21 mouse cellular contexts compared by ENCODE assay signal in genomic region chrX:23695109-23695508, GRCm38 (mm10). TPM values are rescaled to one million over a fixed set of nuclear protein-coding genes. Genes with fewer than 3 reads are reported as not detected.
DNase-seq lines count a peak whose midpoint lies in the region; ATAC-seq and TF ChIP-seq lines count a peak whose summit lies in the region.
"Had no signal": no experiment of that assay in that cellular context is flagged by ENCODE, and none has a peak within 500 bp of the region (broad histone marks: within the 10 kb centered on the region; RNA-seq: fewer than 3 reads in every experiment).

No protein-coding gene starts in this region.

- H3K4me2 ChIP-seq in heart, embryonic 14.5 days (ENCODE audit: low read length), result peak overlapping the region; percentile 16; the same call in 1 of the 2 replicates
- peak overlapping the region; percentile 36 for H3K4me2 ChIP-seq in liver, embryonic 13.5 days
- peak overlapping the region; percentile 61; the same call in 1 of the 2 replicates for H3K4me2 ChIP-seq in CH12.LX (ENCODE audit: insufficient read depth, low read depth, poor library complexity, severe bottlenecking)
- H3K4me2 ChIP-seq in liver, postnatal 0 days (ENCODE audit: low read depth, low read length), result peak overlapping the region; percentile 50; the same call in 1 of the 2 replicates
- H3K4me2 ChIP-seq: forebrain, embryonic 15.5 days; stomach, embryonic 15.5 days had no signal

- TF ChIP-seq RAD21 in CH12.LX (IDR thresholded peaks at IDR 0.05; ENCODE audit: low read depth, low read length), result no peak

- no peaks in the 10 kb centered on the region for H3K4me1 ChIP-seq in heart, embryonic 14.5 days (ENCODE audit: control insufficient read depth in 2 of 2, insufficient read depth in 2 of 2, low read length in 2 of 2)
- H3K4me1 ChIP-seq in heart, embryonic 10.5 days, result no peaks in the 10 kb centered on the region
- peaks cover 9% of the 10 kb centered on the region for H3K4me1 ChIP-seq in liver, embryonic 13.5 days (replicated peaks)
- H3K4me1 ChIP-seq in CH12.LX (ENCODE audit: control insufficient read depth in 1 of 2, insufficient read depth in 2 of 2), result no peaks in the 10 kb centered on the region
- H3K4me1 ChIP-seq in liver, postnatal 0 days (ENCODE audit: insufficient read depth), result no peaks in the 10 kb centered on the region
- H3K4me1 ChIP-seq: forebrain, embryonic 15.5 days; neural tube, embryonic 15.5 days; stomach, embryonic 15.5 days had no signal

- H3K36me3 ChIP-seq in heart, embryonic 14.5 days (ENCODE audit: control insufficient read depth, insufficient read depth, low read length), result no peaks in the 10 kb centered on the region
- no peaks in the 10 kb centered on the region for H3K36me3 ChIP-seq in heart, embryonic 10.5 days
- H3K36me3 ChIP-seq in liver, embryonic 13.5 days, result no peaks in the 10 kb centered on the region
- no peaks in the 10 kb centered on the region for H3K36me3 ChIP-seq in CH12.LX (replicated peaks in 1 of 2; ENCODE audit: control insufficient read depth in 1 of 2, insufficient read depth in 1 of 2, low read length in 1 of 2)
- no peaks in the 10 kb centered on the region for H3K36me3 ChIP-seq in liver, postnatal 0 days (replicated peaks; ENCODE audit: insufficient read depth, low read length)
- H3K36me3 ChIP-seq: forebrain, embryonic 15.5 days; neural tube, embryonic 15.5 days; stomach, embryonic 15.5 days had no signal

- TF ChIP-seq CTCF in CH12.LX (conservative IDR thresholded peaks at IDR 0.05 in 1 of 2, IDR thresholded peaks at IDR 0.05 in 1 of 2; ENCODE audit: low read depth in 2 of 2, low read length in 2 of 2), result no peak
- TF ChIP-seq CTCF in liver, postnatal 0 days (IDR thresholded peaks at IDR 0.05; ENCODE audit: low read depth), result no peak

- no peak overlapping the region for H3K27ac ChIP-seq in heart, embryonic 14.5 days (replicated peaks in 1 of 2; ENCODE audit: control insufficient read depth in 1 of 2, insufficient read depth in 1 of 2, low read depth in 2 of 2, low read length in 2 of 2)
- H3K27ac ChIP-seq in heart, embryonic 10.5 days, result no peak overlapping the region
- H3K27ac ChIP-seq in liver, embryonic 13.5 days, result no peak overlapping the region
- no peak overlapping the region for H3K27ac ChIP-seq in CH12.LX (ENCODE audit: insufficient read depth, low read depth)
- H3K27ac ChIP-seq in liver, postnatal 0 days (ENCODE audit: low read depth), result no peak overlapping the region
- H3K27ac ChIP-seq: forebrain, embryonic 15.5 days; neural tube, embryonic 15.5 days; stomach, embryonic 15.5 days had no signal

- H3K9me3 ChIP-seq in heart, embryonic 14.5 days (ENCODE audit: control insufficient read depth, low read length), result no peaks in the 10 kb centered on the region
- no peaks in the 10 kb centered on the region for H3K9me3 ChIP-seq in heart, embryonic 10.5 days
- H3K9me3 ChIP-seq in liver, embryonic 13.5 days (replicated peaks), result no peaks in the 10 kb centered on the region
- no peaks in the 10 kb centered on the region for H3K9me3 ChIP-seq in CH12.LX (replicated peaks; ENCODE audit: low read length)
- H3K9me3 ChIP-seq in liver, postnatal 0 days (ENCODE audit: low read length), result no peaks in the 10 kb centered on the region
- H3K9me3 ChIP-seq: forebrain, embryonic 15.5 days; neural tube, embryonic 15.5 days; stomach, embryonic 15.5 days had no signal

- TF ChIP-seq POLR2A in CH12.LX (IDR thresholded peaks at IDR 0.05; ENCODE audit: low read depth, low read length), result no peak

- intact Hi-C loops in left cerebral cortex, postnatal 14 days (cut with DNase I), result no loop called here

- in situ Hi-C loops in CH12.LX (cut with MboI; ENCODE audit: low pct_ligation_motif_present, low pct_unique_long_range_greater_than_20kb, low sequenced_read_pairs), result no loop called here

- H3K4me3 ChIP-seq in heart, embryonic 14.5 days (ENCODE audit: control insufficient read depth in 1 of 2, insufficient read depth in 1 of 2, low read depth in 1 of 2, low read length in 2 of 2), result no peak overlapping the region
- H3K4me3 ChIP-seq in heart, embryonic 10.5 days, result no peak overlapping the region
- H3K4me3 ChIP-seq in liver, embryonic 13.5 days (replicated peaks), result 0 out of 2 replicates have a peak overlapping the region, but pooled peaks have one; percentile 18
- peak overlapping the region in 2 of 3 experiments; percentile 53 to 64 for H3K4me3 ChIP-seq in CH12.LX (replicated peaks in 1 of 3; ENCODE audit: low read depth in 2 of 3, low read length in 2 of 3, poor library complexity in 1 of 3)
- H3K4me3 ChIP-seq in liver, postnatal 0 days (ENCODE audit: low read depth, low read length), result peak overlapping the region; percentile 17; the same call in 1 of the 2 replicates
- H3K4me3 ChIP-seq: forebrain, embryonic 15.5 days; neural tube, embryonic 15.5 days; stomach, embryonic 15.5 days had no signal

- TF ChIP-seq EP300 in CH12.LX (IDR thresholded peaks at IDR 0.05; ENCODE audit: low read length), result peak; percentile 64
- TF ChIP-seq EP300 in liver, postnatal 0 days (IDR thresholded peaks at IDR 0.05; ENCODE audit: low read depth), result no peak

- peaks cover 14% of the 10 kb centered on the region for H3K79me2 ChIP-seq in CH12.LX (replicated peaks; ENCODE audit: control insufficient read depth, extremely low read depth, insufficient read depth, poor library complexity, severe bottlenecking)

- dilution Hi-C loops in CH12.LX (cut with MboI; ENCODE audit: extremely low pct_ligation_motif_present, extremely low pct_unique_long_range_greater_than_20kb, low sequenced_read_pairs), result no loop called here

- no peak for ATAC-seq in heart, embryonic 14.5 days (ENCODE audit: insufficient number of reproducible peaks, insufficient read depth, low FRiP score, low read depth)
- no peak for ATAC-seq in liver, embryonic 13.5 days (ENCODE audit: low read depth)
- ATAC-seq in liver, postnatal 0 days, result no peak
- ATAC-seq: forebrain, embryonic 15.5 days; inflammation-experienced regulatory T-cells, adult 6 months; Patski had no signal

- no peak for DNase-seq in heart, embryonic 10.5 days (ENCODE audit: low spot score)
- DNase-seq in liver, embryonic 13.5 days, result no peak
- DNase-seq in liver, result no peak
- no peak for DNase-seq in CH12.LX (ENCODE audit: extremely low read depth)
- no peak for DNase-seq in liver, postnatal 0 days
- no peak for DNase-seq in left cerebral cortex, postnatal 14 days (ENCODE audit: low spot score in 2 of 2)
- DNase-seq: adrenal gland, adult 8-10 months; cerebellum, adult 8-10 months; gastrocnemius, postnatal 36 days; kidney, adult 2 months; kidney, postnatal 10 days; left cerebral cortex, postnatal 4 days; lung, postnatal 14 days; right cerebral cortex, postnatal 25 days; thymus, adult 2 months had no signal

- H3K27me3 ChIP-seq in heart, embryonic 14.5 days (ENCODE audit: control insufficient read depth, insufficient read depth, low read length), result no peaks in the 10 kb centered on the region
- no peaks in the 10 kb centered on the region; the same call in 1 of the 2 replicates for H3K27me3 ChIP-seq in heart, embryonic 10.5 days (ENCODE audit: insufficient read depth, poor library complexity, severe bottlenecking)
- no peaks in the 10 kb centered on the region for H3K27me3 ChIP-seq in liver, embryonic 13.5 days
- no peaks in the 10 kb centered on the region for H3K27me3 ChIP-seq in CH12.LX (replicated peaks)
- no peaks in the 10 kb centered on the region for H3K27me3 ChIP-seq in liver, postnatal 0 days (ENCODE audit: insufficient read depth, low read length)
- H3K27me3 ChIP-seq: forebrain, embryonic 15.5 days; neural tube, embryonic 15.5 days; stomach, embryonic 15.5 days had no signal

- no peak overlapping the region for H3K9ac ChIP-seq in heart, embryonic 14.5 days (ENCODE audit: low read length)
- H3K9ac ChIP-seq in liver, embryonic 13.5 days, result no peak overlapping the region
- H3K9ac ChIP-seq in CH12.LX (ENCODE audit: insufficient read depth, low read depth), result no peak overlapping the region
- H3K9ac ChIP-seq in liver, postnatal 0 days (replicated peaks), result no peak overlapping the region
- H3K9ac ChIP-seq: forebrain, embryonic 15.5 days; neural tube, embryonic 15.5 days; stomach, embryonic 15.5 days had no signal

TF ChIP-seq in CH12.LX, 34 proteins besides CTCF, POLR2A, EP300 and RAD21:
- TF ChIP-seq JUND (conservative IDR thresholded peaks at IDR 0.05; ENCODE audit: low read depth, low read length), result 0 out of 2 replicates have a peak, but pooled peaks have one; percentile 22
- TF ChIP-seq IRF4 (IDR thresholded peaks at IDR 0.05; ENCODE audit: low read depth, low read length), result peak; percentile 60
- TF ChIP-seq BHLHE40 (IDR thresholded peaks at IDR 0.05; ENCODE audit: low read depth, low read length), result no peak

RNA-seq across cellular contexts. Expression of gene Wdr44, which starts 2.3 kb away (rescaled TPM):
- polyA plus RNA-seq in heart, embryonic 14.5 days (2014; fragmentation: Nextera tagmentation; extraction: Ambion mirVana), result 9.6 and 11.8 TPM in 2 replicates
- polyA plus RNA-seq in heart, embryonic 10.5 days (2016; fragmentation: Nextera tagmentation; extraction: Ambion mirVana), result 5.7 and 6.3 TPM in 2 replicates
- 5.1 and 6.2 TPM in 2 replicates for polyA plus RNA-seq in liver, embryonic 13.5 days (2015; fragmentation: Nextera tagmentation; extraction: Ambion mirVana)
- total RNA-seq in CH12.LX (2012; rRNA removed) (1.5 and 2.0 TPM in 2 replicates), CH12.LX (2014; rRNA removed) (2.2 and 3.0 TPM in 2 replicates)
- polyA plus RNA-seq in CH12.LX (2012; ENCODE audit: insufficient read length, low read depth), result 4.3 and 4.7 TPM in 2 replicates
- 3.4 and 3.7 TPM in 2 replicates for polyA plus RNA-seq in liver, postnatal 0 days (2015; fragmentation: Nextera tagmentation; extraction: Ambion mirVana)
- total RNA-seq in left cerebral cortex, postnatal 14 days (2021), result 10 to 100 TPM; 20.4 to 21.5 TPM

Comparison
In these comparisons a context has a peak if more than half of its experiments do, and no peak if none do; other contexts are left out.
1. H3K4me3 ChIP-seq: peak in liver, embryonic 13.5 days (single experiment), CH12.LX (2 of 3) and liver, postnatal 0 days (single experiment); none in heart, embryonic 14.5 days (0 of 2) and heart, embryonic 10.5 days (single experiment).
2. Peak in every context shown above with its lines, with median percentiles within 50 percentile points of each other: H3K4me2 ChIP-seq.